Mouse (Mus musculus): ENCODE results near the gene Ranbp10. TPM values are rescaled to one million over a fixed set of nuclear protein-coding genes. Genes with fewer than 3 reads are reported as not detected.
A peak's percentile ranks its signal among the peaks of the same experiment; 100 is the strongest.

The Ranbp10 gene
- polyA plus RNA-seq (2014; fragmentation: Nextera tagmentation; extraction: Ambion mirVana), result 11.2 and 13.0 TPM in 2 replicates

DNA sequence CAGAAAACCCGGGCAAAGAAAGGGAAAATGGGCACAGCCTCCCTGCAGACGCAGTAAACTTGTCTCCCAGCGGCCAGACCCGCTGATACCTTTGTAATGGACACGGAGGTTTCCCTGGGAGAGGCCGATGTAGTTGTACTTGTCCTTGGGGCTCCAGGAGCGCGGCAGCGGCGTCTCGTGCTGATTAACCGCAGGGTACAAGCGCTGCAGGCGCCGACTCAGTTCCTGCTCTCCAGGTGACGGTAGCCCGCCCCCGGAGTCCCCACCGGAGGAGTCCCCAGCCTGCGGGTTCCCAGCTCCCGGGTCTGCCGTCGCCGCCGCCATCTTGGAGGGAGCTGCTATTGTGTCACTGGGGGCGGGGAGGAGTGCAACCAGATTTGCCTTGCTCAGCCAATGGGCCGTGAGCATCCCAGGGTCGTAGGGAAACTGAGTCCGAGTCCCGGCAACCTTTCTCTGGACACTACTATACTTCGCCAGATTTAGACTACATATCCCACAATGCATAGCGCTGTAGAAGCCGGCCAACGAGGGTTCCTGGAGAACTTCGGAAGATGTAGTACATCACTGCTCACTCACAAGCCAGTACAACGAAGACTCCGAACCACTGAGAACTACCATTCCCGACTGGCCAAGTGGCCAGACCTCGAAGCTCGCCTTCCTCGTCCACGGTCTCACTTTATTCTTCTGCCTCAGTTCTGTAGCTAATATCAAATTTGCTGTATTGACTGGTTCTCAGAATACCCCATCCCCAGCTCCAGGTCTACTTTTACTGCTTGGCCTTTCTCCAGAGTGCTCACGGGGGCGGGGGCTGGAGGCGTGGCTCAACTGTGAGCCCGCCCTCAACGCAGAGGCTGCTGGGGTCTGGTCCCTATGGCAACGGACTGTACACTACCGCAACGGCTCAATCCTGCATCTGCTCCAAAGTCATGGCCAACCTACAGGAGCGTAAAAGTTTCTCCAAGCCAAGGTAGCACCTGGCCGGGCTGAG lies at the start of gene Ranbp10, which contains the start of gene Tsnaxip1:
Ranbp10 (minus strand) TSS at position 490 of the 988 bp plus-strand sequence.
Tsnaxip1 (plus strand) TSS at position 871 of the 988 bp plus-strand sequence.
- DNase-seq (ENCODE audit: low spot score), result peak; percentile 99
- Histone ChIP-seq H3K27me3 (ENCODE audit: control insufficient read depth, insufficient read depth, low read length) (no peaks in the 10 kb centered on the region), H3K4me2 (ENCODE audit: low read depth, low read length) (peak within 1 kb of the TSS; percentile 78), H3K27ac (replicated peaks; ENCODE audit: low read depth, low read length) (0 out of 2 replicates have a peak within 1 kb of the TSS, but pooled peaks have one; percentile 36), H3K9me3 (replicated peaks; ENCODE audit: control insufficient read depth, low read length) (no peaks in the 10 kb centered on the region), H3K36me3 (replicated peaks; ENCODE audit: control insufficient read depth, insufficient read depth, low read depth, low read length) (peaks cover 2% of the 10 kb centered on the region), H3K4me3 (ENCODE audit: low read depth, low read length) (peak within 1 kb of the TSS; percentile 86), H3K4me1 (ENCODE audit: control insufficient read depth, insufficient read depth, low read length) (no peaks in the 10 kb centered on the region), H3K9ac (replicated peaks; ENCODE audit: low read length) (peak within 1 kb of the TSS; percentile 85)
- peak; percentile 99 for ATAC-seq (replicated peaks; ENCODE audit: insufficient number of reproducible peaks, low FRiP score, low TSS enrichment, low read depth)
- WGBS, result under 1% methylated on average over 52 of the region's 52 CpGs

DNA sequence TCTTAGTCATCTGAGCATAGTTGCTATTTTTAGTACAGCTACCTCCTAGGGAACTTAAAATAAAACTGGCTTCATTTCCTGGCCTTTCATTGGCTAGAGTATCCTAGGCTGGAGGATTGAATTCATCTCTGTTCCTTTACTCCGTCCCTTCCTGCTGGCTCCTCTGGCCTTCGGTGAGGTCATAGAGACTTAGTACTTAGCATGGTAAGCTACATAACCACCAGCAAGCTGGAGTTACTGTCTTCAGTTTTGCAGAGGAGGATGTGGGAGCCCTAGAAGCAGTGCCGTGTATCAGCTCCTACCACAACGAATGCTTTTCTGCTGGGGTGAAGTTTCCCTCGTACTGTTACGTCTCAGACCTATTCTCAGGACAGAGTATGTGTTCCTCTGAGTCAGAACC lies 47.2 kb upstream of the Ranbp10 start:
- 91% methylated on average over 6 of the region's 6 CpGs for WGBS
- H3K4me3 ChIP-seq (ENCODE audit: low read depth, low read length), result no peak overlapping the region
- H3K27me3 ChIP-seq (ENCODE audit: control insufficient read depth, insufficient read depth, low read length), result no peaks in the 10 kb centered on the region
- H3K4me1 ChIP-seq (ENCODE audit: control insufficient read depth, insufficient read depth, low read length), result no peaks in the 10 kb centered on the region
- ATAC-seq (replicated peaks; ENCODE audit: insufficient number of reproducible peaks, low FRiP score, low TSS enrichment, low read depth) (no peak), DNase-seq (ENCODE audit: low spot score) (no peak)
- H3K4me2 ChIP-seq (ENCODE audit: low read depth, low read length), result no peak overlapping the region
- H3K36me3 ChIP-seq (replicated peaks; ENCODE audit: control insufficient read depth, insufficient read depth, low read depth, low read length), result peaks cover 8% of the 10 kb centered on the region
- no peak overlapping the region for H3K9ac ChIP-seq (replicated peaks; ENCODE audit: low read length)
- H3K9me3 ChIP-seq (replicated peaks; ENCODE audit: control insufficient read depth, low read length), result no peaks in the 10 kb centered on the region
- no peak overlapping the region for H3K27ac ChIP-seq (replicated peaks; ENCODE audit: low read depth, low read length)

DNA sequence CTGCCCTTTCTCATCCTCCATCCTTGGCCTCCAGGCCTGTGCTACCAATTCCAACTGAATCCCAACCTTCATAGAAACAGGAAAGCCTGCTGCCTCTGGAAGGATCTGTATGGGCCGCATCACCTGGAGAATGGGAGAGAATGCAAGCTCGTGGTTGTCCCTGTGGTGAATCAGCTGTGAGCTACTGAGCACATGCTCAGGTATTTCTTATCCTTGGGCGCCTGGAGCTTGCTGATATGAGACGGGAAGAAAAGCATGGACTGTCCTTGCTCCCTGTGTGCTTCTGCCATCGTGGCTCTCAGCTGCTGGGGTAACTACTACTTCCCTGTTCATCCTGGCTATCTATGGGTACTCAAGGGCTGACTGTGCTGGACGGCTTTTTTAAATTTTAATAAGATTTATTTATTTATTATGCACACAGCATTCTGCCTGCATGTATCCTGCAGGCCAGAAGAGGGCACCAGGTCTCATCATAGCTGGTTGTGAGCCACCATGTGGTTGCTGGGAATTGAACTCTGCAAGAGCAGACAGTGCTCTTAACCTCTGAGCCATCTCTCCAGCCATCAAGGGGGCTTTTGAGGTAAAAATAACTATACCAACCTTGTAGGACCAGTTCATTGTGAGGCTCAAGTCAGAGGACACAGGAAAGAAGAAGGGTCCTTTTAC lies 39.3 kb upstream of the Ranbp10 start:
- H3K9me3 ChIP-seq (replicated peaks; ENCODE audit: control insufficient read depth, low read length), result no peaks in the 10 kb centered on the region
- ATAC-seq (replicated peaks; ENCODE audit: insufficient number of reproducible peaks, low FRiP score, low TSS enrichment, low read depth), result no peak
- H3K4me1 ChIP-seq (ENCODE audit: control insufficient read depth, insufficient read depth, low read length), result no peaks in the 10 kb centered on the region
- H3K9ac ChIP-seq (replicated peaks; ENCODE audit: low read length), result no peak overlapping the region
- H3K36me3 ChIP-seq (replicated peaks; ENCODE audit: control insufficient read depth, insufficient read depth, low read depth, low read length), result peaks cover 12% of the 10 kb centered on the region
- no peak overlapping the region for H3K27ac ChIP-seq (replicated peaks; ENCODE audit: low read depth, low read length)
- no peaks in the 10 kb centered on the region for H3K27me3 ChIP-seq (ENCODE audit: control insufficient read depth, insufficient read depth, low read length)
- H3K4me3 ChIP-seq (ENCODE audit: low read depth, low read length), result no peak overlapping the region
- peak; percentile 12 for DNase-seq (ENCODE audit: low spot score)
- WGBS, result 87% methylated on average over 6 of the region's 6 CpGs
- no peak overlapping the region for H3K4me2 ChIP-seq (ENCODE audit: low read depth, low read length)

DNA sequence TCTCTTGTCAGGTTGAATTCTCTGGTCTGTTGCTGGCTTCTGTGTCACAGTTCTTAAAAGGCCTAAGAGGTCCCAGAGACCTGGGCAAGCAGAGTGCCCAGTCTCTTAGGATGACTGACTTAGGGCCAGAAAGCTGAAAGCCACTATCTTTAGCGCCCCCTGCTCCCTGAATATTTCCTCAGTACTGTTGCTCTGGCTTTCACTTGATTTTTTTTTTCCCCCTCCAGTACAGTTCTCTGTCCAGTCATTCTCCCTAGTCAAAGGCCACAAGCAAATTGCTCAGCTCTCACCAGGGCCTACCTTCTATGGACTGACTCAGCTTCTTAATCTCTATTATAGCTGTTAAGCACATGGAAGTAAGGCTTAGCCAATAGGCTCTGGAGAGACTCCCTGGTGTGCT lies 34.8 kb upstream of the Ranbp10 start:
- peak overlapping the region; percentile 97 for H3K9ac ChIP-seq (replicated peaks; ENCODE audit: low read length)
- no peaks in the 10 kb centered on the region for H3K9me3 ChIP-seq (replicated peaks; ENCODE audit: control insufficient read depth, low read length)
- no peaks in the 10 kb centered on the region for H3K4me1 ChIP-seq (ENCODE audit: control insufficient read depth, insufficient read depth, low read length)
- peak; percentile 51 for DNase-seq (ENCODE audit: low spot score)
- H3K4me2 ChIP-seq (ENCODE audit: low read depth, low read length), result peak overlapping the region; percentile 55
- WGBS, result 0% methylated on average over 1 of the region's 1 CpGs
- peak overlapping the region; percentile 99 for H3K4me3 ChIP-seq (ENCODE audit: low read depth, low read length)
- no peaks in the 10 kb centered on the region for H3K27me3 ChIP-seq (ENCODE audit: control insufficient read depth, insufficient read depth, low read length)
- peaks cover 3% of the 10 kb centered on the region; the same call in 1 of the 2 replicates for H3K36me3 ChIP-seq (replicated peaks; ENCODE audit: control insufficient read depth, insufficient read depth, low read depth, low read length)
- H3K27ac ChIP-seq (replicated peaks; ENCODE audit: low read depth, low read length), result no peak overlapping the region
- ATAC-seq (replicated peaks; ENCODE audit: insufficient number of reproducible peaks, low FRiP score, low TSS enrichment, low read depth), result no peak

DNA sequence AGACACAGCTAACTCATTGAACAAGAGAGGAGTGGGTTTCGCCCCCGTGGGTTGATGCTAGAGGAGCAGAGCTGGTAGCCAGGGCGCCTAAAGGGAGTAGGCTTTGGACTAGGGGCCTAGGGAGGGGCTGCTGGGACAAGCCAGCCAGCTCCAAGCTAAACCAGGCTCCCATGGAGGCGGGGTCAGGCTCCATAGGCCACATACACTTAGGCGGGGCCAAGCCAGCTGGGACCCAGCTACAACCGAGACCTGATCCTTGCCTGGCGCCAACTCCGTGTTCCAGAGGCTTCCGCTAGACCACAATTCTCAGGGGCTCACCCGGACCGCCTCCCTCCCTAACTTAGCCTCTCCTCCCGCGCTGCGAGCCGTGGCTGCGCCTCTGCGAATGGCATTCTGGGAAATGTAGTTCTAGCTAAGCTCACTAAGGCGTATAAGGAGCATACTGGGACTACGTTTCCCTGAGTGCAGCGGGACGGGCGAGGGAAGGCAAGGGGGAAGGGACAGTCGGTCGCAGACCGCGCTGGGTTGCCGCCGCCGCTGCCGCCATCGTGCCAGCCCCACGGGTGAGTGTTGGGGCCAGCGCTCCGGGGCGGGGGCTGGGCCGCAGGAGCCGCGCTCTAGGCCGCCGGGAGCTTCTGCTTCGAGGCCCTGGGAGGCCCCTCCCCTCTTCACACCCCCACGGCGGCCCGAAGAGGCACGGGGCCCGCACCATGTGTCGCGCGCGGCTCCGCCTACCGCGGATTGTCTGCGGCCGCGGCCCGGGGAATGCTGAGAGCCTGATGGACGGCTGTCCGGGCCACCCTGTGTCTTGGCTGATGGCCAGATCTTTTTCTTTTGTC lies 33.2 kb upstream of the Ranbp10 start, which contains the start of gene Nutf2:
Nutf2 (plus strand) TSS at position 438 of the 839 bp plus-strand sequence.
- peak within 1 kb of the TSS; percentile 99 for H3K4me3 ChIP-seq (ENCODE audit: low read depth, low read length)
- H3K4me1 ChIP-seq (ENCODE audit: control insufficient read depth, insufficient read depth, low read length), result no peaks in the 10 kb centered on the region
- DNase-seq (ENCODE audit: low spot score), result peak; percentile 99
- H3K27me3 ChIP-seq (ENCODE audit: control insufficient read depth, insufficient read depth, low read length), result no peaks in the 10 kb centered on the region
- under 1% methylated on average over 57 of the region's 59 CpGs for WGBS
- H3K36me3 ChIP-seq (replicated peaks; ENCODE audit: control insufficient read depth, insufficient read depth, low read depth, low read length), result no peaks in the 10 kb centered on the region
- H3K27ac ChIP-seq (replicated peaks; ENCODE audit: low read depth, low read length), result peak within 1 kb of the TSS; percentile 85
- ATAC-seq (replicated peaks; ENCODE audit: insufficient number of reproducible peaks, low FRiP score, low TSS enrichment, low read depth), result peak; percentile 98
- no peaks in the 10 kb centered on the region for H3K9me3 ChIP-seq (replicated peaks; ENCODE audit: control insufficient read depth, low read length)
- H3K9ac ChIP-seq (replicated peaks; ENCODE audit: low read length), result peak within 1 kb of the TSS; percentile 97
- H3K4me2 ChIP-seq (ENCODE audit: low read depth, low read length), result peak within 1 kb of the TSS; percentile 55

DNA sequence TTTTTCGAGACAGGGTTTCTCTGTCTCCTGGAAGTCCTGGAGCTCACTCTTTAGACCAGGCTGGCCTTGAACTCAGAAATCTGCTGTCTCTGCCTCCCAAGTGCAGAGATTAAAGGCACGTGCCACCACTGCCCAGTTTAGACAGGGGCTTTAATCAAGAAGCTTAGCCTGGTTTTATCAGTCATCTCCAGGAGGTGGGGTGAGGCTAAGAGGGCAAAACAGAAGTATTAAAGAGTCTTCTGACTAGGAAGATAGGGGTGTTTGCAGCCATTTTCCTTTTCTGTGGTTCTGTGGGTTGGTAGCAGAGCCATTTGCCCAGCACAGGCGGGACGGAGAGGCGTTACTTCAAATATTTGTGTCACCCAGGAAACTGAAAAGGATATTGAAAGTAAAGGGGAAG lies 32.2 kb upstream of the Ranbp10 start:
- no peak overlapping the region for H3K27ac ChIP-seq (replicated peaks; ENCODE audit: low read depth, low read length)
- no peak overlapping the region for H3K9ac ChIP-seq (replicated peaks; ENCODE audit: low read length)
- H3K4me3 ChIP-seq (ENCODE audit: low read depth, low read length), result no peak overlapping the region

DNA sequence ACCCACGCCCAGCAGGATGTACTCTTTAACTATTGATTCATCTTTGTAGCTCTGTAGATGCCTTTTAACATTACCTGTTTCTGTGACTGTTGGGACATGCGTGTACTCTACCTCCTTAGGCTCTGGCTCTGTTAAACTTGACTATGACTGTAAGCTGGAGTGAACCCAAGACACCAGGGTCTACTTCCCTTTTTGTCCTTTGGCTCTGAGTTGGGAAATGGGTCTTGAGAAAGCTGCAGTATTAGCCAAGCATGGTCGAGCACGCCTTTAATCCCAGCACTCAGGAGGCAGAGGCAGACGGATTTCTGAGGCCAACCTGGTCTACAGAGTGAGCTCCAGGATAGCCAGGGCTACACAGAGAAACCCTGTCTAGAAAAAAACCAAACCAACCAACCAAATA lies 31.3 kb upstream of the Ranbp10 start:
- ATAC-seq (replicated peaks; ENCODE audit: insufficient number of reproducible peaks, low FRiP score, low TSS enrichment, low read depth) (no peak), DNase-seq (ENCODE audit: low spot score) (no peak)
- H3K27me3 ChIP-seq (ENCODE audit: control insufficient read depth, insufficient read depth, low read length), result no peaks in the 10 kb centered on the region
- H3K4me3 ChIP-seq (ENCODE audit: low read depth, low read length), result no peak overlapping the region
- H3K9ac ChIP-seq (replicated peaks; ENCODE audit: low read length), result no peak overlapping the region
- no peaks in the 10 kb centered on the region for H3K36me3 ChIP-seq (replicated peaks; ENCODE audit: control insufficient read depth, insufficient read depth, low read depth, low read length)
- H3K4me1 ChIP-seq (ENCODE audit: control insufficient read depth, insufficient read depth, low read length), result no peaks in the 10 kb centered on the region
- no peak overlapping the region for H3K4me2 ChIP-seq (ENCODE audit: low read depth, low read length)
- H3K27ac ChIP-seq (replicated peaks; ENCODE audit: low read depth, low read length), result no peak overlapping the region
- WGBS, result 89% methylated on average over 5 of the region's 5 CpGs
- no peaks in the 10 kb centered on the region for H3K9me3 ChIP-seq (replicated peaks; ENCODE audit: control insufficient read depth, low read length)

More for the DNA sequence above, 32.2 kb upstream of the Ranbp10 start:
- H3K4me1 ChIP-seq (ENCODE audit: control insufficient read depth, insufficient read depth, low read length), result no peaks in the 10 kb centered on the region
- DNase-seq (ENCODE audit: low spot score), result no peak
- no peak overlapping the region for H3K4me2 ChIP-seq (ENCODE audit: low read depth, low read length)
- no peaks in the 10 kb centered on the region for H3K9me3 ChIP-seq (replicated peaks; ENCODE audit: control insufficient read depth, low read length)
- no peaks in the 10 kb centered on the region for H3K36me3 ChIP-seq (replicated peaks; ENCODE audit: control insufficient read depth, insufficient read depth, low read depth, low read length)
- no peaks in the 10 kb centered on the region for H3K27me3 ChIP-seq (ENCODE audit: control insufficient read depth, insufficient read depth, low read length)
- ATAC-seq (replicated peaks; ENCODE audit: insufficient number of reproducible peaks, low FRiP score, low TSS enrichment, low read depth), result no peak
- 78% methylated on average over 5 of the region's 5 CpGs for WGBS
